Mouse (Mus musculus): Measurements from ENCODE around the gene Diaph2. TPM values are rescaled to one million over a fixed set of nuclear protein-coding genes. Genes with fewer than 3 reads are reported as not detected.
"Not testable (repeated sequence)": the region's sequence is repeated elsewhere in the genome, so short reads cannot be mapped to it uniquely, and the experiment has no call there.

Gene Diaph2
- total RNA-seq, 4 experiments from 2014 or later = 23.1 to 28.6 (median 26.1) TPM

DNA sequence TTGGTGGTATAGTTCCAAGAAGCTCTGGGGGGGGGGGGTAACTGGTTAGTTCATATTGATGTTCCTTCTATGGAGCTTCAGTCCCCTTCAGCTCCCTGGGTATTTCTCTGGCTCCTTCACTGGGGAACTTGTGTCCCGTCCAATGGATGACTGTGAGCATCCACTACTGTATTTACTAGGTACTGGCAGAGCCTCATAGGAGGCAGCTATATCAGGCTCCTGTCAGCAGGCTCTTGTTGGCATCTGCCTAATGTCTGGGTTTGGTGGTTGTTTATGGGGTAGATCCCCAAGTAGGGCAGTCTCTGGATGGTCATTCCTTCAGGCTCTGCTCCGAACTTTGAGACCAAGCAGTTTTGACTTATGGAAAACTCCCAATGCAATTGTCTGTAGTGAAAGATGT is 50.4 kb downstream of the Diaph2 start:
- DNase-seq (ENCODE audit: low spot score in 2 of 2) = not testable (repeated sequence)

DNA sequence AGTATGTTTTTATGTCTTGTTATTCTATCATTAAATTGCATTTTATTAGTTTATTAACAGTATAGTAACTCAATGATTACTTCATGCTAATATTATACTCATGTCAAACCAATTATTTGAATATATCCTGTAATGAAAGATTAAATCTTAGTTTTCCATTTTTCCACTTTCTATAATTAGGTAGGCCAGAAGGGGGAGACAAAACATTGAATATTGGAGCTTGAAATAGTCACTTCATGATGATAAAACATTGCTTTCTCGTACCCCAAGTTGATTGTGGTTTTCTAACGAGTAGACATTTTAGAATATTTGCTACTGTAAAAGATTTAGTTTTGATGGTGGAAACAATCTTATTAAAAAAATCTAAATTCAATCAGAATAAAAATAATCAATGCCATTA is 82.4 kb downstream of the Diaph2 start:
- no peak for DNase-seq (ENCODE audit: low spot score in 2 of 2)

DNA sequence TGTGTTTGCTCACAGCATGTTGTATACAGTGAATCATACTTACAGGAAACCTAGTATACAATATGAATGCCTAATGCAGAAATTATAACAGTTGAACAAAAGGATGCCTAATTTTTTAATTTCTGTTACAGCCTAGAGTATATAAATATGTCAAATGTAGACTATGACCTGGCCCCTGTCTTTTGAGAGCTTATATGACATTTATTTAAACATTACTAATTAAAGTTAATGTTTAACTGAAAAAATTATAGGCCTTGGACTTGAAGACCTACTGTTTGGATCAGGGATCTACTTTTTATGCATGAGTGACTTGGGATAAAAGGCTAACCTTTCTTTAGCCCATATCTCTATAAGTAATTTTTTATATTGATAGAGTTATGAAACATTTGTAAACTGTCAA is 84.3 kb downstream of the Diaph2 start:
- DNase-seq (ENCODE audit: low spot score in 2 of 2) = no peak

- peak in 1 of 2 experiments; percentile 4 for DNase-seq (ENCODE audit: low spot score in 2 of 2)
Observed at GRCm38 (mm10) chrX:129884465-129884864, 134.9 kb downstream of the Diaph2 start.

GRCm38 (mm10) chrX:129925806-129926205 is 176.3 kb downstream of the Diaph2 start:
- DNase-seq (ENCODE audit: low spot score in 2 of 2) = no peak

DNA sequence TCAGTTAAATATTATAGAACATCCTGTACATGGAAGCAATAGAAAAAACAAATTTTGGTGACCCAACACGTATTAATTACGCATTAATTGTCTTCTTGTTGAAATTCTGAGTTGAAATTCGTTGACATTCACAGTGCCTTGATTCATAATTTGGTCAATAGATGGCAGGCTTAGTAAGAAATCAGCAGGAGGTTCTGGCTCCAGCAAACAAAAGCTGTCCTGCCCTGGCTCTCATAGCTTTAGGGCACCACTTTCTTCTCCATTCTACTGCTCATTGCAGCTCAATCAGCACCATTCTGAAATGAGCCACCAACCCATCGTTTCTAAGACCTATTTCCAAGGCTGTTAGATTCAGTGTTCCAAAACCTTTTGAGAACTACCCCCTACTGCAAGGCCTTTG is 225.3 kb downstream of the Diaph2 start:
- peak in 1 of 2 experiments; percentile 2 for DNase-seq (ENCODE audit: low spot score in 2 of 2)

DNA sequence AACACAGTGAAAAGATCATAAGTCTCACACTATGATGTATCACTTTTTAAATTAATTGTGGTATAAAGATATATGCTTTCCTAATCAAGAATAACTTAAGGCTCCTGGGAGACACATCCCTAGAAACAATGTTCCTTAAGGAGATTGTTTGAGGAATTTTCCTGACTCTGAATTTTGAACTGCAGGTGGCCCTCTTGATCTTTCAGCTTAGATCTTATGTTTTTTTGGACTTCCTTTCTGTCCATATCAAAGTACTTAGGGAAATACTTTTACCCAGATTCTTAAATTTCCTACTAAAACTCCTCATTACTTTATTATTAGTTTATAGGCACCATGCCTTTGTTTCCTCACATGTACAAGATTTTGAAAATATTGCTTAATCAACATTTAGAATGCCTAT is 258.7 kb downstream of the Diaph2 start:
- DNase-seq (ENCODE audit: low spot score in 2 of 2) = no peak

DNA sequence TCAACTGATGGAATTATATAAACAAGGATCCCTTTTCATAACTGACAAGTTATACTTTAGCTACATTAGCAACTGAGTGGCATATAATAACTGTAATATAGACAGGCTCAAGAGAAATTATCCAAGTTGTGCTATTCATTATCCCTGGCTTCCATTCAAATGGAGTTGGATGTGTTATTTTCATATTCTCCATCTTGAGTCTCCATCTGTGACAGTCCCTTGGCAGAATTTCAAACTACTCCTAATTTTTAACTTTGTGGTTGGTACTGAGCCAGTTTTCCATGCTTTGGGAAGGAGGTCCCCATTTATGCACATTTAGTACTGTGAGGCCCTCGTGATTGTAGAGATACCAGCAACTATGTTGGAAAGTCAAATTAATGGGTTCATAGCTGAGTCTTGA is 270.2 kb downstream of the Diaph2 start:
- peak in 1 of 2 experiments; percentile 4 for DNase-seq (ENCODE audit: low spot score in 2 of 2)

GRCm38 (mm10) chrX:130044525-130044924 is 295.0 kb downstream of the Diaph2 start:
- no peak for DNase-seq (ENCODE audit: low spot score in 2 of 2)

- no peak for DNase-seq (ENCODE audit: low spot score in 2 of 2)
Observed at GRCm38 (mm10) chrX:130149216-130149615, 399.7 kb downstream of the Diaph2 start.

DNA sequence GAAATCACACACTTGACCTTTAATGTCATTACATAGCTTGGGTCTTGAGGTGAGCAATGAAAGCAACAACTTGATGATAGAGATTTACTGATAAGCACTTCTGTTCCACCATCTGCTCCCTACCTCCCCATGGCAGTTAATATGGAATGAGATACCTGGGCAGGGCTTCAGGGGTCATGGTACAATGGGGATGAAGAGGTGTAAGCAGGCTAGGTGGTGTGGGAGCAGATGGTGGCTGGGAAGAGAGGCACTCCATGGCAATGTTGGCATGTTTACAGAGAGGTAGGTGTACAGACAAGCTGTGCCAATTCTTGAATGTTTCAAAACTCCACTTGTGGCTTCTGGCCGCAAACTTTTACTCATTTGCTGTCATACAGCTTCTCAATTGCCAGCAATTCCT is 402.6 kb downstream of the Diaph2 start:
- peak in 1 of 2 experiments; percentile 1 for DNase-seq (ENCODE audit: low spot score in 2 of 2)

GRCm38 (mm10) chrX:130173126-130173525 is 423.6 kb downstream of the Diaph2 start:
- no peak for DNase-seq (ENCODE audit: low spot score in 2 of 2)

- DNase-seq (ENCODE audit: low spot score in 2 of 2) = no peak
Observed at GRCm38 (mm10) chrX:130187891-130188290, 438.3 kb downstream of the Diaph2 start.

- DNase-seq (ENCODE audit: low spot score in 2 of 2) = no peak
Observed at GRCm38 (mm10) chrX:130188449-130188848, 438.9 kb downstream of the Diaph2 start.

- DNase-seq (ENCODE audit: low spot score in 2 of 2) = no peak
Observed at GRCm38 (mm10) chrX:130189250-130189649, 439.7 kb downstream of the Diaph2 start.

- DNase-seq (ENCODE audit: low spot score in 2 of 2) = not testable (repeated sequence)
Observed at GRCm38 (mm10) chrX:130197412-130197811, 447.9 kb downstream of the Diaph2 start.

- no peak for DNase-seq (ENCODE audit: low spot score in 2 of 2)
Observed at GRCm38 (mm10) chrX:130205243-130205642, 455.7 kb downstream of the Diaph2 start.

- DNase-seq (ENCODE audit: low spot score in 2 of 2) = no peak
Observed at GRCm38 (mm10) chrX:130212227-130212626, 462.7 kb downstream of the Diaph2 start.

DNA sequence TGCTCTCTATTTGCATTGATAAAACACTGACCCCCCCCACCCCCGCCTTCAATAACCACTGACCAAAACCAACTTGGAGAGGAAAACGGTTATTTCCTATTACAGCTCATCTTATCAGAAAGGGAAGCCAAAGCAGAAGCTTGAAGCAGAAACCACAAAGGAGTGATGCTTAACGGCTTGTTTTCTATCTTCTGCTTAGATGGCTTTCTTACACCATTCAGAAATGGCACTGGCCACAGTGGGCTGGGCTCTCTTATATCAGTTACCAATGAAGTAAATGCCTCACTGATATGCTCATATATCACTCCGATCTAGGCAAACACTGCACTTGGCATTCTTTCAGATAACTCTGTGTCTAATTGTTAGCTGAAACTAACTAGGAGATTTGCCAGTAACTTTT is 463.2 kb downstream of the Diaph2 start:
- DNase-seq (ENCODE audit: low spot score in 2 of 2) = no peak

DNA sequence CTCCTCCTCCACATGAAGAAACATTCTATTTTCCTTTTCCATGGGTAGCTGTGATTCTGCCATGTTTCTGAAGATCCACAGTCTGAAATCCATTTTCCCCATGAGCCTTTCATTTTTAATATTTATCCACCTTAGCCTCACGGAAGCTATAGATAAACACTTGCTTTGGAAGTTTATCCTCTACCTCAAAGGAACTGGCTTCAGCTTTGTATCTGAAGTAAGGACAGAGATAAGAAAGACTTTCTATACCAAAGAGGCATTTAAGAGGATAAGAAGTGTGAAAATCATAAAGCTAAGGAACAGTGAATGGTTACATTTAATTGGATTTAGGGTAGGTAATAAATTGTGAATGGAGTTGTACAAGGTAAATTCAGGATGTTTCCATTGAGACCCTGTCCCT is 480.5 kb downstream of the Diaph2 start:
- no peak for DNase-seq (ENCODE audit: low spot score in 2 of 2)

GRCm38 (mm10) chrX:130235167-130235566 is 485.6 kb downstream of the Diaph2 start:
- no peak for DNase-seq (ENCODE audit: low spot score in 2 of 2)

GRCm38 (mm10) chrX:130246652-130247051 is 497.1 kb downstream of the Diaph2 start:
- no peak for DNase-seq (ENCODE audit: low spot score in 2 of 2)

GRCm38 (mm10) chrX:130253664-130254063 is 504.1 kb downstream of the Diaph2 start:
- peak; percentile 48 to 76 for DNase-seq (ENCODE audit: low spot score in 2 of 2)

- DNase-seq (ENCODE audit: low spot score in 2 of 2) = no peak
Observed at GRCm38 (mm10) chrX:130265707-130266106, 516.2 kb downstream of the Diaph2 start.

All from layer of hippocampus, adult 8-10 months (tissue).